Mouse (Mus musculus) intestine, embryonic 15.5 days (tissue): ENCODE data around the gene B4galnt3. TPM values are rescaled to one million over a fixed set of nuclear protein-coding genes. Genes with fewer than 3 reads are reported as not detected.

Source experiments
- ATAC-seq: fragments of 200-750 bp; cut with Nextera tagmentation; 2 replicates; pipeline ENCODE4 v1.8.0; 2017; ENCODE audit warnings: moderate TSS enrichment, moderate library complexity
- H3K27ac ChIP-seq: fragments of 300-500 bp; sonication (generic); 2 replicates; pipeline ENCODE4 v1.5.1; 2015; ENCODE audit warnings: mild to moderate bottlenecking, inconsistent platforms
- H3K27me3 ChIP-seq: fragments of 300-500 bp; sonication (generic); replicated peaks from 2 replicates; pipeline ENCODE4 v1.6.1; 2015; ENCODE audit warnings: inconsistent platforms
- H3K36me3 ChIP-seq: fragments of 300-500 bp; sonication (generic); 2 replicates; pipeline ENCODE4 v1.6.1; 2015; ENCODE audit warnings: inconsistent platforms
- H3K4me1 ChIP-seq: fragments of 300-500 bp; sonication (generic); replicated peaks from 2 replicates; pipeline ENCODE4 v1.6.1; 2015; ENCODE audit warnings: inconsistent platforms
- H3K4me2 ChIP-seq: fragments of 300-500 bp; sonication (generic); replicated peaks from 2 replicates; pipeline ENCODE4 v1.6.1; 2015; ENCODE audit warnings: mild to moderate bottlenecking, inconsistent platforms
- H3K4me3 ChIP-seq: fragments of 300-500 bp; sonication (generic); replicated peaks from 2 replicates; pipeline ENCODE4 v1.5.1; 2015; ENCODE audit warnings: inconsistent platforms
- H3K9ac ChIP-seq: fragments of 300-500 bp; sonication (generic); 2 replicates; pipeline ENCODE4 v1.6.1; 2015; ENCODE audit warnings: inconsistent platforms
- H3K9me3 ChIP-seq: fragments of 300-500 bp; sonication (generic); 2 replicates; pipeline ENCODE4 v1.6.1; 2016; ENCODE audit warnings: inconsistent platforms
- WGBS: fragments of 180-500 bp; shearing (Covaris S2); methylation state at CpG from one replicate; pipeline ENCODE4 v1.1.7; 2015; 5-methylcytosine and 5-hydroxymethylcytosine counted together
- polyA plus RNA-seq: library from polyadenylated mRNA; unstranded; fragments of >200 nt; fragmentation: Nextera tagmentation; extraction: Ambion mirVana; gene quantifications from 2 replicates; pipeline ENCODE4 v1.2.1, GENCODE M21; 2015

Gene B4galnt3
- polyA plus RNA-seq, 1 experiment from 2014 or later: 1.4 TPM

GRCm38 (mm10) chr6:120263608-120264007 lies 30.8 kb downstream of the B4galnt3 start:
- ATAC-seq: no peak
- H3K4me1 ChIP-seq: 0 out of 2 replicates have a peak, but pooled peaks cover 3% of the 10 kb centered on the region
- H3K4me2 ChIP-seq: no peak overlapping the region
- H3K9ac ChIP-seq: no peak overlapping the region
- H3K4me3 ChIP-seq: no peak overlapping the region
- no peak overlapping the region for H3K27ac ChIP-seq
- WGBS: 70% methylated on average over 7 of the region's 7 CpGs
- no peaks in the 10 kb centered on the region for H3K27me3 ChIP-seq
- H3K36me3 ChIP-seq: no peaks in the 10 kb centered on the region
- H3K9me3 ChIP-seq: no peaks in the 10 kb centered on the region

- ATAC-seq: no peak
- WGBS: 62% methylated on average over 12 of the region's 12 CpGs
These were observed 31.4 kb downstream of the B4galnt3 start for GRCm38 (mm10) chr6:120262886-120263531.

GRCm38 (mm10) chr6:120259481-120259880 lies 34.9 kb downstream of the B4galnt3 start:
- WGBS: 50% methylated on average over 9 of the region's 9 CpGs
- H3K36me3 ChIP-seq: no peaks in the 10 kb centered on the region

More at GRCm38 (mm10) chr6:120262886-120263531, 31.4 kb downstream of the B4galnt3 start:
- Histone ChIP-seq H3K27me3 (no peaks in the 10 kb centered on the region), H3K9me3 (no peaks in the 10 kb centered on the region), H3K4me2 (no peak overlapping the region), H3K36me3 (no peaks in the 10 kb centered on the region), H3K27ac (no peak overlapping the region), H3K4me3 (no peak overlapping the region), H3K9ac (no peak overlapping the region), H3K4me1 (0 out of 2 replicates have a peak, but pooled peaks cover 3% of the 10 kb centered on the region)

GRCm38 (mm10) chr6:120256431-120256935 lies 37.9 kb downstream of the B4galnt3 start:
- Histone ChIP-seq H3K9me3 (no peaks in the 10 kb centered on the region), H3K36me3 (no peaks in the 10 kb centered on the region), H3K4me2 (no peak overlapping the region), H3K9ac (no peak overlapping the region), H3K27ac (no peak overlapping the region), H3K4me3 (no peak overlapping the region), H3K27me3 (no peaks in the 10 kb centered on the region), H3K4me1 (peaks cover 8% of the 10 kb centered on the region; the same call in 1 of the 2 replicates)
- 62% methylated on average over 5 of the region's 5 CpGs for WGBS
- ATAC-seq: no peak

More at GRCm38 (mm10) chr6:120259481-120259880, 34.9 kb downstream of the B4galnt3 start:
- no peak overlapping the region for H3K4me3 ChIP-seq
- no peak overlapping the region for H3K27ac ChIP-seq
- peaks cover 11% of the 10 kb centered on the region; the same call in 1 of the 2 replicates for H3K4me1 ChIP-seq
- H3K4me2 ChIP-seq: no peak overlapping the region
- ATAC-seq: no peak
- no peak overlapping the region for H3K9ac ChIP-seq
- H3K27me3 ChIP-seq: no peaks in the 10 kb centered on the region
- H3K9me3 ChIP-seq: no peaks in the 10 kb centered on the region

GRCm38 (mm10) chr6:120255701-120256100 lies 38.7 kb downstream of the B4galnt3 start:
- no peaks in the 10 kb centered on the region for H3K27me3 ChIP-seq
- H3K9ac ChIP-seq: no peak overlapping the region

GRCm38 (mm10) chr6:120255144-120255543 lies 39.2 kb downstream of the B4galnt3 start:
- Histone ChIP-seq H3K36me3 (no peaks in the 10 kb centered on the region), H3K4me2 (no peak overlapping the region), H3K4me3 (no peak overlapping the region), H3K27ac (peak overlapping the region; percentile 34; the same call in 1 of the 2 replicates), H3K4me1 (peaks cover 8% of the 10 kb centered on the region; the same call in 1 of the 2 replicates), H3K9ac (no peak overlapping the region), H3K9me3 (no peaks in the 10 kb centered on the region), H3K27me3 (no peaks in the 10 kb centered on the region)
- WGBS: 38% methylated on average over 4 of the region's 4 CpGs
- ATAC-seq: peak; percentile 41; the same call in 1 of the 2 replicates

More at GRCm38 (mm10) chr6:120255701-120256100, 38.7 kb downstream of the B4galnt3 start:
- Histone ChIP-seq H3K9me3 (no peaks in the 10 kb centered on the region), H3K4me2 (no peak overlapping the region), H3K4me3 (no peak overlapping the region), H3K27ac (no peak overlapping the region), H3K4me1 (peaks cover 8% of the 10 kb centered on the region; the same call in 1 of the 2 replicates), H3K36me3 (no peaks in the 10 kb centered on the region)
- WGBS: 79% methylated on average over 12 of the region's 12 CpGs
- ATAC-seq: no peak

- Histone ChIP-seq H3K4me3 (no peak overlapping the region), H3K4me1 (peaks cover 8% of the 10 kb centered on the region; the same call in 1 of the 2 replicates), H3K27ac (peak overlapping the region; percentile 34; the same call in 1 of the 2 replicates), H3K36me3 (no peaks in the 10 kb centered on the region), H3K4me2 (no peak overlapping the region; the same call in 1 of the 2 replicates), H3K27me3 (no peaks in the 10 kb centered on the region), H3K9me3 (no peaks in the 10 kb centered on the region), H3K9ac (no peak overlapping the region)
- 36% methylated on average over 4 of the region's 4 CpGs for WGBS
- peak; percentile 64 for ATAC-seq
These were observed 39.7 kb downstream of the B4galnt3 start for GRCm38 (mm10) chr6:120254640-120255039.

- H3K4me3 ChIP-seq: no peak overlapping the region
- no peak for ATAC-seq
These were observed 41.6 kb downstream of the B4galnt3 start for GRCm38 (mm10) chr6:120252741-120253140.

GRCm38 (mm10) chr6:120251010-120251409 lies 43.3 kb downstream of the B4galnt3 start:
- 59% methylated on average over 7 of the region's 7 CpGs for WGBS
- ATAC-seq: peak; percentile 88
- H3K4me2 ChIP-seq: no peak overlapping the region

More at GRCm38 (mm10) chr6:120252741-120253140, 41.6 kb downstream of the B4galnt3 start:
- Histone ChIP-seq H3K9me3 (no peaks in the 10 kb centered on the region), H3K27ac (no peak overlapping the region), H3K4me2 (no peak overlapping the region), H3K4me1 (peaks cover 8% of the 10 kb centered on the region; the same call in 1 of the 2 replicates), H3K36me3 (no peaks in the 10 kb centered on the region), H3K9ac (no peak overlapping the region), H3K27me3 (no peaks in the 10 kb centered on the region)
- WGBS: 78% methylated on average over 2 of the region's 2 CpGs

GRCm38 (mm10) chr6:120249831-120250230 lies 44.5 kb downstream of the B4galnt3 start:
- no peaks in the 10 kb centered on the region for H3K36me3 ChIP-seq
- 71% methylated on average over 5 of the region's 5 CpGs for WGBS
- no peak overlapping the region for H3K4me2 ChIP-seq
- H3K4me1 ChIP-seq: no peaks in the 10 kb centered on the region
- no peak overlapping the region for H3K4me3 ChIP-seq
- H3K27ac ChIP-seq: no peak overlapping the region
- H3K27me3 ChIP-seq: no peaks in the 10 kb centered on the region
- H3K9ac ChIP-seq: no peak overlapping the region
- no peak for ATAC-seq
- H3K9me3 ChIP-seq: no peaks in the 10 kb centered on the region

More at GRCm38 (mm10) chr6:120251010-120251409, 43.3 kb downstream of the B4galnt3 start:
- peaks cover 5% of the 10 kb centered on the region; the same call in 1 of the 2 replicates for H3K4me1 ChIP-seq
- H3K9me3 ChIP-seq: no peaks in the 10 kb centered on the region
- H3K27ac ChIP-seq: peak overlapping the region; percentile 48; the same call in 1 of the 2 replicates
- H3K27me3 ChIP-seq: no peaks in the 10 kb centered on the region
- H3K9ac ChIP-seq: no peak overlapping the region
- no peaks in the 10 kb centered on the region for H3K36me3 ChIP-seq
- no peak overlapping the region for H3K4me3 ChIP-seq

GRCm38 (mm10) chr6:120246676-120247075 lies 47.7 kb downstream of the B4galnt3 start:
- no peak overlapping the region for H3K4me2 ChIP-seq
- H3K27ac ChIP-seq: no peak overlapping the region
- no peak overlapping the region for H3K9ac ChIP-seq
- no peak for ATAC-seq
- H3K4me3 ChIP-seq: no peak overlapping the region
- no peaks in the 10 kb centered on the region for H3K4me1 ChIP-seq
- no peaks in the 10 kb centered on the region for H3K27me3 ChIP-seq
- no peaks in the 10 kb centered on the region for H3K9me3 ChIP-seq
- WGBS: 88% methylated on average over 5 of the region's 5 CpGs
- no peaks in the 10 kb centered on the region for H3K36me3 ChIP-seq

- Histone ChIP-seq H3K9ac (no peak overlapping the region), H3K36me3 (no peaks in the 10 kb centered on the region), H3K4me3 (no peak overlapping the region), H3K27me3 (no peaks in the 10 kb centered on the region), H3K27ac (no peak overlapping the region), H3K4me1 (peaks cover 7% of the 10 kb centered on the region; the same call in 1 of the 2 replicates), H3K9me3 (no peaks in the 10 kb centered on the region), H3K4me2 (no peak overlapping the region)
- 70% methylated on average over 8 of the region's 8 CpGs for WGBS
- ATAC-seq: no peak
These were observed 51.1 kb downstream of the B4galnt3 start for GRCm38 (mm10) chr6:120243250-120243649.
